Mouse (Mus musculus) embryonic fibroblast, embryonic 13.5 days (primary cell): ENCODE measurements around the gene Hpse.

Experiments
- CTCF ChIP-seq: IDR thresholded peaks from 2 replicates; pipeline ENCODE4 v1.5.1; 2011; ENCODE audit warnings: mild to moderate bottlenecking, control low read depth, low read length, moderate library complexity, borderline replicate concordance; ENCODE audit not compliant: insufficient read depth
- POLR2A ChIP-seq: IDR thresholded peaks from 2 replicates; pipeline ENCODE4 v1.6.1; 2011; ENCODE audit warnings: low read depth, mild to moderate bottlenecking, control low read depth, low read length, moderate library complexity

GRCm38 (mm10) chr5:100679911-100680541 lies 39.5 kb downstream of the Hpse start:
- TF ChIP-seq POLR2A (no peak), CTCF (no peak)
